Mouse (Mus musculus) Patski (cell line): ENCODE data around the gene Pi4kb. TPM values are rescaled to one million over a fixed set of nuclear protein-coding genes. Genes with fewer than 3 reads are reported as not detected.

ENCODE experiments used
- ATAC-seq: fragments of 100-300 bp; one replicate; pipeline ENCODE4 v1.8.0; 2021
- CTCF ChIA-PET: fragments of 350-600 bp; sonication (Branson Sonifier 250); formaldehyde crosslinking; loops from one replicate; lab custom pipeline; 2022; ENCODE audit warnings: inconsistent platforms; lab: Charles Lee
- POLR2A ChIA-PET: fragments of 350-600 bp; sonication (Branson Sonifier 250); formaldehyde crosslinking; loops from one replicate; lab custom pipeline; 2022; ENCODE audit warnings: antibody characterized with exemption, inconsistent platforms; lab: Charles Lee
- DNase-seq: peaks from one replicate; pipeline ENCODE4 v3.0.0-alpha.2; 2011; ENCODE audit warnings: low read depth, low spot score
- H3K27me3 ChIP-seq: fragments of 371-371 bp; one replicate; pipeline ENCODE4 v1.5.1; 2021
- CTCF ChIP-seq: fragments of 100-300 bp; IDR thresholded peaks from one replicate; pipeline ENCODE4 v1.5.1; 2021
- in situ Hi-C: fragments of 300-500 bp; cut with MboI; formaldehyde crosslinking; loops from 3 replicates; pipeline ENCODE4 v1.11.1; 2018; ENCODE audit warnings: low pct_unique_long_range_greater_than_20kb, mixed read lengths
- polyA plus RNA-seq: library from polyadenylated mRNA; unstranded; gene quantifications from one replicate; pipeline ENCODE4 v1.2.3, GENCODE M21; 2021

The Pi4kb gene
- polyA plus RNA-seq, 1 experiment from 2014 or later = 85.2 TPM

GRCm38 (mm10) chr3:94960322-94960721 is 14.2 kb upstream of the Pi4kb start:
- ChIA-PET POLR2A (interaction anchor here (1.3 kb wide), 1 partner anchor 35 kb away, joined by 3 read pairs; no protein-coding TSS in a partner anchor), CTCF (interaction anchor here (0.9 to 1.4 kb wide), 4 partner anchors 12 to 28 kb away, joined by 3 to 5 read pairs (median 4); no protein-coding TSS in a partner anchor)
- no peak for TF ChIP-seq CTCF
- in situ Hi-C loops = no loop called here
- DNase-seq = no peak
- no peaks in the 10 kb centered on the region for H3K27me3 ChIP-seq
- no peak for ATAC-seq

- TF ChIP-seq CTCF = no peak
- DNase-seq (no peak), ATAC-seq (no peak)
- in situ Hi-C loops = no loop called here
- ChIA-PET POLR2A (interaction anchor here (1.2 to 1.7 kb wide), 2 partner anchors 10 to 12 kb away, joined by 4 to 5 read pairs; no protein-coding TSS in a partner anchor), CTCF (interaction anchor here (1.1 to 4.3 kb wide), 5 partner anchors 10 to 64 kb away, joined by 4 to 18 read pairs (median 4); partner anchors contain the start of gene Rfx5)
- no peaks in the 10 kb centered on the region for H3K27me3 ChIP-seq
Measured at GRCm38 (mm10) chr3:94964989-94965388, 9.5 kb upstream of the Pi4kb start.

GRCm38 (mm10) chr3:94965878-94966277 is 8.7 kb upstream of the Pi4kb start:
- no peak for ATAC-seq
- H3K27me3 ChIP-seq = no peaks in the 10 kb centered on the region
- CTCF ChIA-PET = interaction anchor here (1.1 to 4.3 kb wide), 6 partner anchors 11 to 150 kb away, joined by 3 to 18 read pairs (median 4); partner anchors contain the start of gene Rfx5
- no peak for TF ChIP-seq CTCF
- DNase-seq = no peak
- POLR2A ChIA-PET = interaction anchor here (1.2 kb wide), 1 partner anchor 11 kb away, joined by 4 read pairs; no protein-coding TSS in a partner anchor
- in situ Hi-C loops = no loop called here

GRCm38 (mm10) chr3:94972552-94972951 is 2.0 kb upstream of the Pi4kb start:
- TF ChIP-seq CTCF = no peak
- ChIA-PET CTCF (interaction anchor here (2.0 to 2.4 kb wide), 3 partner anchors 10 to 24 kb away, joined by 5 to 10 read pairs (median 9); no protein-coding TSS in a partner anchor), POLR2A (interaction anchor here (1.8 to 2.5 kb wide), 2 partner anchors 10 to 14 kb away, joined by 10 to 13 read pairs; no protein-coding TSS in a partner anchor)
- H3K27me3 ChIP-seq = no peaks in the 10 kb centered on the region
- DNase-seq (no peak), ATAC-seq (no peak)
- in situ Hi-C loops = no loop called here

- in situ Hi-C loops = no loop called here
- CTCF ChIA-PET = interaction anchor here (1.0 to 2.1 kb wide), 5 partner anchors 11 to 71 kb away, joined by 3 to 10 read pairs (median 4); no protein-coding TSS in a partner anchor
- TF ChIP-seq CTCF = no peak
- POLR2A ChIA-PET = interaction anchor here (0.6 to 2.5 kb wide), 5 partner anchors 10 to 42 kb away, joined by 3 to 13 read pairs (median 5); partner anchors contain the start of genes Rfx5 and Zfp687
- DNase-seq = no peak
- ATAC-seq = no peak
- no peaks in the 10 kb centered on the region for H3K27me3 ChIP-seq
Measured at GRCm38 (mm10) chr3:94973620-94974019, 911 bp upstream of the Pi4kb start.

- no peak for TF ChIP-seq CTCF
- ATAC-seq (peak; percentile 5), DNase-seq (no peak)
- ChIA-PET POLR2A (interaction anchor here (1.1 to 2.5 kb wide), 4 partner anchors 11 to 42 kb away, joined by 3 to 13 read pairs (median 6); partner anchors contain the start of genes Rfx5 and Zfp687), CTCF (interaction anchor here (1.0 to 2.1 kb wide), 5 partner anchors 12 to 71 kb away, joined by 3 to 10 read pairs (median 4); no protein-coding TSS in a partner anchor)
- in situ Hi-C loops = no loop called here
- no peaks in the 10 kb centered on the region for H3K27me3 ChIP-seq
Measured at GRCm38 (mm10) chr3:94974026-94974527, 454 bp upstream of the Pi4kb start.

- CTCF ChIA-PET = interaction anchor here (0.8 to 4.7 kb wide), 2 partner anchors 8 to 37 kb away, joined by 3 to 25 read pairs; no protein-coding TSS in a partner anchor
- TF ChIP-seq CTCF = no peak
- POLR2A ChIA-PET = no interaction called here
- ATAC-seq (no peak), DNase-seq (no peak)
- no peaks in the 10 kb centered on the region for H3K27me3 ChIP-seq
- in situ Hi-C loops = no loop called here
Measured at GRCm38 (mm10) chr3:94984312-94984711, 9.8 kb downstream of the Pi4kb start.

- DNase-seq (no peak), ATAC-seq (no peak)
- ChIA-PET POLR2A (interaction anchor here (2.2 kb wide), 1 partner anchor 8 kb away, joined by 7 read pairs; no protein-coding TSS in a partner anchor), CTCF (interaction anchor here (4.1 to 4.7 kb wide), 4 partner anchors 9 to 38 kb away, joined by 18 to 27 read pairs (median 24); no protein-coding TSS in a partner anchor)
- in situ Hi-C loops = no loop called here
- no peaks in the 10 kb centered on the region for H3K27me3 ChIP-seq
- TF ChIP-seq CTCF = no peak
Measured at GRCm38 (mm10) chr3:94985513-94985912, 11.0 kb downstream of the Pi4kb start.

GRCm38 (mm10) chr3:94987578-94987977 is 13.0 kb downstream of the Pi4kb start:
- in situ Hi-C loops = no loop called here
- ChIA-PET CTCF (interaction anchor here (0.6 to 4.7 kb wide), 10 partner anchors 8 to 115 kb away, joined by 3 to 27 read pairs (median 10); no protein-coding TSS in a partner anchor), POLR2A (interaction anchor here (0.5 to 2.2 kb wide), 5 partner anchors 10 to 41 kb away, joined by 3 to 7 read pairs (median 6); partner anchors contain the start of gene Pi4kb)
- TF ChIP-seq CTCF = no peak
- ATAC-seq = peak; percentile 91
- DNase-seq = peak; percentile 91
- no peaks in the 10 kb centered on the region for H3K27me3 ChIP-seq

GRCm38 (mm10) chr3:94989159-94989761 is 14.7 kb downstream of the Pi4kb start:
- POLR2A ChIA-PET = interaction anchor here (0.5 to 2.1 kb wide), 5 partner anchors 10 to 27 kb away, joined by 3 to 10 read pairs (median 4); no protein-coding TSS in a partner anchor
- in situ Hi-C loops = no loop called here
- CTCF ChIA-PET = interaction anchor here (1.2 to 4.4 kb wide), 9 partner anchors 7 to 87 kb away, joined by 4 to 27 read pairs (median 7); no protein-coding TSS in a partner anchor
- no peaks in the 10 kb centered on the region for H3K27me3 ChIP-seq
- no peak for ATAC-seq
- DNase-seq = no peak
- TF ChIP-seq CTCF = no peak
